Mouse (Mus musculus) hindbrain, embryonic 16.5 days (tissue): ENCODE measurements around the gene Olfr1199. TPM values are rescaled to one million over a fixed set of nuclear protein-coding genes. Genes with fewer than 3 reads are reported as not detected.

ENCODE experiments used
- ATAC-seq: fragments of 200-750 bp; cut with Nextera tagmentation; 2 replicates; pipeline ENCODE4 v1.8.0; 2017; ENCODE audit warnings: moderate TSS enrichment, moderate library complexity
- H3K27ac ChIP-seq: fragments of 300-500 bp; sonication (generic); 2 replicates; pipeline ENCODE4 v1.5.1; 2014; ENCODE audit warnings: low read depth, mild to moderate bottlenecking, control low read depth, low read length, moderate library complexity
- H3K27me3 ChIP-seq: fragments of 300-500 bp; sonication (generic); replicated peaks from 2 replicates; pipeline ENCODE4 v1.6.1; 2014; ENCODE audit warnings: low read length; ENCODE audit not compliant: control insufficient read depth, insufficient read depth
- H3K36me3 ChIP-seq: fragments of 300-500 bp; sonication (generic); 2 replicates; pipeline ENCODE4 v1.6.1; 2014; ENCODE audit warnings: mild to moderate bottlenecking, low read length, moderate library complexity, mixed read lengths; ENCODE audit not compliant: control insufficient read depth, insufficient read depth
- H3K4me1 ChIP-seq: fragments of 300-500 bp; sonication (generic); 2 replicates; pipeline ENCODE4 v1.6.1; 2014; ENCODE audit warnings: low read depth, low read length; ENCODE audit not compliant: control insufficient read depth, insufficient read depth
- H3K4me2 ChIP-seq: fragments of 300-500 bp; sonication (generic); 2 replicates; pipeline ENCODE4 v1.6.1; 2014; ENCODE audit warnings: mild to moderate bottlenecking, low read length, control low read depth, moderate library complexity
- H3K4me3 ChIP-seq: fragments of 300-500 bp; sonication (generic); 2 replicates; pipeline ENCODE4 v1.5.1; 2014; ENCODE audit warnings: mild to moderate bottlenecking, low read length, control low read depth, moderate library complexity
- H3K9ac ChIP-seq: fragments of 300-500 bp; sonication (generic); 2 replicates; pipeline ENCODE4 v1.6.1; 2014; ENCODE audit warnings: low read depth, mild to moderate bottlenecking, control low read depth, low read length, moderate library complexity
- H3K9me3 ChIP-seq: fragments of 300-500 bp; sonication (generic); 2 replicates; pipeline ENCODE4 v1.6.1; 2014; ENCODE audit warnings: mild to moderate bottlenecking, low read length, moderate library complexity; ENCODE audit not compliant: control insufficient read depth
- WGBS: fragments of 180-500 bp; shearing (Covaris S2); extraction: QIAGEN DNeasy Blood & Tissue Kit; methylation state at CpG from one replicate; pipeline ENCODE4 v1.1.7; 2014; 5-methylcytosine and 5-hydroxymethylcytosine counted together
- polyA plus RNA-seq: library from polyadenylated mRNA; unstranded; fragments of >200 nt; fragmentation: Nextera tagmentation; extraction: Ambion mirVana; gene quantifications from 2 replicates; pipeline ENCODE4 v1.2.1, GENCODE M21; 2015

Olfr1199 gene
- polyA plus RNA-seq, result not detected in 2 replicates

- Histone ChIP-seq H3K4me2 (no peak within 1 kb of the TSS), H3K36me3 (no peaks in the 10 kb centered on the region), H3K4me3 (no peak within 1 kb of the TSS), H3K9me3 (no peaks in the 10 kb centered on the region), H3K27me3 (no peaks in the 10 kb centered on the region), H3K9ac (no peak within 1 kb of the TSS), H3K27ac (no peak within 1 kb of the TSS), H3K4me1 (no peaks in the 10 kb centered on the region)
- ATAC-seq, result no peak
- 95% methylated on average over 2 of the region's 2 CpGs for WGBS
Measured at GRCm38 (mm10) chr2:88760369-88760768, at the start of gene Olfr1199. Olfr1199 (minus strand) TSS chr2:88760469.

- WGBS, result 86% methylated on average over 6 of the region's 6 CpGs
- Histone ChIP-seq H3K9me3 (no peaks in the 10 kb centered on the region), H3K4me2 (no peak within 1 kb of the TSS), H3K27ac (no peak within 1 kb of the TSS), H3K4me3 (no peak within 1 kb of the TSS), H3K4me1 (no peaks in the 10 kb centered on the region), H3K36me3 (no peaks in the 10 kb centered on the region), H3K9ac (no peak within 1 kb of the TSS), H3K27me3 (no peaks in the 10 kb centered on the region)
- ATAC-seq, result no peak
Measured at GRCm38 (mm10) chr2:88792736-88793135, 32.5 kb upstream of the Olfr1199 start, which contains the start of gene Olfr1201. Olfr1201 (plus strand) TSS chr2:88793036.

- WGBS, result 87% methylated on average over 2 of the region's 2 CpGs
- no peak for ATAC-seq
- no peak within 1 kb of the TSS for H3K9ac ChIP-seq
- H3K4me2 ChIP-seq, result no peak within 1 kb of the TSS
- no peak within 1 kb of the TSS for H3K27ac ChIP-seq
- no peaks in the 10 kb centered on the region for H3K27me3 ChIP-seq
- no peaks in the 10 kb centered on the region for H3K9me3 ChIP-seq
- no peaks in the 10 kb centered on the region for H3K36me3 ChIP-seq
- H3K4me3 ChIP-seq, result no peak within 1 kb of the TSS
- no peaks in the 10 kb centered on the region for H3K4me1 ChIP-seq
Measured at GRCm38 (mm10) chr2:88770388-88770787, 10.1 kb upstream of the Olfr1199 start, which contains the start of gene Olfr1200. Olfr1200 (minus strand) TSS chr2:88770488.

- WGBS, result 93% methylated on average over 2 of the region's 2 CpGs
- Histone ChIP-seq H3K27me3 (no peaks in the 10 kb centered on the region), H3K4me2 (no peak within 1 kb of the TSS), H3K4me3 (no peak within 1 kb of the TSS), H3K9me3 (no peaks in the 10 kb centered on the region), H3K36me3 (no peaks in the 10 kb centered on the region), H3K27ac (no peak within 1 kb of the TSS), H3K9ac (no peak within 1 kb of the TSS), H3K4me1 (no peaks in the 10 kb centered on the region)
- no peak for ATAC-seq
Measured at GRCm38 (mm10) chr2:88751270-88751669, 9.0 kb downstream of the Olfr1199 start, which contains the start of gene Olfr1198. Olfr1198 (minus strand) TSS chr2:88751370.

- 66% methylated on average over 3 of the region's 3 CpGs for WGBS
Measured at GRCm38 (mm10) chr2:88743379-88743778, 16.9 kb downstream of the Olfr1199 start.

GRCm38 (mm10) chr2:88732266-88732665 is 28.0 kb downstream of the Olfr1199 start, which contains the start of gene Olfr1197:
Olfr1197 (minus strand) TSS chr2:88732366.
- Histone ChIP-seq H3K9me3 (no peaks in the 10 kb centered on the region), H3K4me1 (no peaks in the 10 kb centered on the region), H3K4me3 (no peak within 1 kb of the TSS), H3K36me3 (no peaks in the 10 kb centered on the region), H3K27ac (no peak within 1 kb of the TSS), H3K27me3 (no peaks in the 10 kb centered on the region), H3K9ac (no peak within 1 kb of the TSS), H3K4me2 (no peak within 1 kb of the TSS)
- no peak for ATAC-seq
- WGBS, result 95% methylated on average over 1 of the region's 1 CpGs

More at GRCm38 (mm10) chr2:88743379-88743778, 16.9 kb downstream of the Olfr1199 start:
- no peak overlapping the region for H3K4me3 ChIP-seq
- no peak for ATAC-seq
- no peak overlapping the region for H3K9ac ChIP-seq
- no peaks in the 10 kb centered on the region for H3K4me1 ChIP-seq
- H3K9me3 ChIP-seq, result no peaks in the 10 kb centered on the region
- no peak overlapping the region for H3K4me2 ChIP-seq
- no peaks in the 10 kb centered on the region for H3K27me3 ChIP-seq
- H3K27ac ChIP-seq, result no peak overlapping the region
- no peaks in the 10 kb centered on the region for H3K36me3 ChIP-seq

GRCm38 (mm10) chr2:88704497-88704896 is 55.8 kb downstream of the Olfr1199 start, which contains the start of gene Olfr1196:
Olfr1196 (minus strand) TSS chr2:88704597.
- ATAC-seq, result no peak
- no peak within 1 kb of the TSS for H3K27ac ChIP-seq
- 92% methylated on average over 2 of the region's 2 CpGs for WGBS

More at GRCm38 (mm10) chr2:88704497-88704896, 55.8 kb downstream of the Olfr1199 start, which contains the start of gene Olfr1196:
- H3K4me2 ChIP-seq, result no peak within 1 kb of the TSS
- no peak within 1 kb of the TSS for H3K9ac ChIP-seq
- H3K36me3 ChIP-seq, result no peaks in the 10 kb centered on the region
- H3K27me3 ChIP-seq, result no peaks in the 10 kb centered on the region
- no peaks in the 10 kb centered on the region for H3K9me3 ChIP-seq
- no peaks in the 10 kb centered on the region for H3K4me1 ChIP-seq
- H3K4me3 ChIP-seq, result no peak within 1 kb of the TSS

Other genes with a start within 250 kb of the Olfr1199 start
- gene Olfr1186, start 241.9 kb downstream of the Olfr1199 start, polyA plus RNA-seq, result not detected in 2 replicates
- gene Olfr1188, start 203.5 kb downstream of the Olfr1199 start, polyA plus RNA-seq, result not detected in 2 replicates
- gene Olfr1189, start 174.0 kb downstream of the Olfr1199 start, polyA plus RNA-seq, result not detected in 2 replicates
- not detected in 2 replicates for gene Olfr1191-ps1, start 119.9 kb downstream of the Olfr1199 start, polyA plus RNA-seq
- gene Olfr1192-ps1, start 112.0 kb downstream of the Olfr1199 start, polyA plus RNA-seq, result not detected in 2 replicates
- gene Olfr1193, start 84.8 kb downstream of the Olfr1199 start, polyA plus RNA-seq, result not detected in 2 replicates
- gene Olfr1195, start 71.3 kb downstream of the Olfr1199 start, polyA plus RNA-seq, result not detected in 2 replicates
- gene Olfr1196, start 55.9 kb downstream of the Olfr1199 start, polyA plus RNA-seq, result not detected in 2 replicates
- gene Olfr1197, start 28.1 kb downstream of the Olfr1199 start, polyA plus RNA-seq, result not detected in 2 replicates
- not detected in 2 replicates for gene Olfr1198, start 9.1 kb downstream of the Olfr1199 start, polyA plus RNA-seq
- not detected in 2 replicates for gene Olfr1200, start 10.0 kb upstream of the Olfr1199 start, polyA plus RNA-seq
- gene Olfr1201, start 32.6 kb upstream of the Olfr1199 start, polyA plus RNA-seq, result not detected in 2 replicates
- not detected in 2 replicates for gene Olfr1202, start 54.0 kb upstream of the Olfr1199 start, polyA plus RNA-seq
- gene Olfr1205, start 69.3 kb upstream of the Olfr1199 start, polyA plus RNA-seq, result not detected in 2 replicates
- gene Olfr1204, start 88.8 kb upstream of the Olfr1199 start, polyA plus RNA-seq, result not detected in 2 replicates
- not detected in 2 replicates for gene Olfr1206, start 102.8 kb upstream of the Olfr1199 start, polyA plus RNA-seq
- gene Olfr1208, start 141.8 kb upstream of the Olfr1199 start, polyA plus RNA-seq, result not detected in 2 replicates
- not detected in 2 replicates for gene Olfr1209, start 154.7 kb upstream of the Olfr1199 start, polyA plus RNA-seq
- not detected in 2 replicates for gene Olfr1211, start 177.6 kb upstream of the Olfr1199 start, polyA plus RNA-seq
- not detected in 2 replicates for gene Olfr1212, start 193.5 kb upstream of the Olfr1199 start, polyA plus RNA-seq
- gene Gm13762, start 219.8 kb upstream of the Olfr1199 start, polyA plus RNA-seq, result not detected in 2 replicates
- not detected in 2 replicates for gene Olfr1214, start 232.2 kb upstream of the Olfr1199 start, polyA plus RNA-seq
- gene Olfr1215, start 246.5 kb upstream of the Olfr1199 start, polyA plus RNA-seq, result not detected in 2 replicates